Mouse (Mus musculus) bone marrow macrophage, adult 2 months (primary cell): Measurements from ENCODE around the gene Ift52.

Experiments used
- CTCF ChIP-seq: IDR thresholded peaks from 2 replicates; pipeline ENCODE4 v1.5.1; 2012; ENCODE audit warnings: low read depth, mild to moderate bottlenecking, low read length, moderate library complexity
- POLR2A ChIP-seq: IDR thresholded peaks from 2 replicates; pipeline ENCODE4 v1.6.1; 2012; ENCODE audit warnings: mild to moderate bottlenecking, low read depth, low read length, borderline replicate concordance

DNA sequence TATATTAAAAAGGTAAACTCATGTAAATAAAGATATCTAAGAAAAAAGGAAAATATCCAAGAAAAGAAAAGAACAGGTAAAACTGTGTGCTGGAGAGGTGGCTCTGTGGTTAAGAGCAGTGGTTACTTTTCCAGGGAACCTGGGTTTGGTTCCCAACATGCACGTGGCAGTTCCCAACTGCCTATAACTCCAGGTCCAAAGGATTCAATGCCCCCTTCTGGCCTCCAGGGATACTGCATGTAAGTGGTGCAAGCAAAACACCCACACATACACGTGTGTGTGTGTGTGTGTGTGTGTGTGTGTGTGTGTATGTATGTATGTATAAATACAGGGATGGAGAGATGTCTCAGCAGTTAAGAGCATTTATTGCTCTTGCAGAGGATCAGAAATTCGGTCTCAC is 17.4 kb upstream of the Ift52 start:
- TF ChIP-seq POLR2A (no peak), CTCF (peak; percentile 34; the same call in 1 of the 2 replicates)
